Mouse (Mus musculus): ENCODE measurements around the gene Cox10. TPM values are rescaled to one million over a fixed set of nuclear protein-coding genes. Genes with fewer than 3 reads are reported as not detected.

The Cox10 gene
- total and polyA plus RNA-seq, 3 experiments = 23.4 to 60.3 (median 35.2) TPM

DNA sequence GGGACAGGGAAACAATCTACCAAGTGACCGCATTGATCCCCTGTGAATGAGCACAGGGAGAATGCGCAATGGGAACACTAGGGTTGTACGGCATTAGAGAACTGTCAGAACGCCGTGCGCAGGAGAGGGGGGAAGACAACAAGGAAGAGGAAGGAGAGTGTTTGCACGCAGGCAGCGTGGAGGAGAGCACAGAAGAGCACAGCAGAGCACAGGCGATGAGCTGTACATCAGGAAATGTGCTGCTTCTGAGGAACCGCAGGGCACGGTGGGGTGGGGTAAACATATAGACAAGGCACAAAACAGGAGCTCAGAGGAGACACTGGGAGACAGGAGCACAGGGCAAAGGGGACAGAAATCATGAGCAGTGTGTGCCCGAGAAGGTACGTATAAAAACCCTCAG, 31.8 kb downstream of the Cox10 start:
- Histone ChIP-seq H3K4me3 (replicated peaks in 1 of 3; ENCODE audit: low read depth in 2 of 3, low read length in 2 of 3, poor library complexity in 1 of 3) (no peak overlapping the region), H3K27ac (ENCODE audit: insufficient read depth, low read depth) (no peak overlapping the region), H3K9me3 (replicated peaks; ENCODE audit: low read length) (no peaks in the 10 kb centered on the region), H3K27me3 (replicated peaks) (no peaks in the 10 kb centered on the region), H3K4me1 (ENCODE audit: control insufficient read depth in 1 of 2, insufficient read depth in 2 of 2) (peaks cover 3 to 25% of the 10 kb centered on the region in 2 experiments; a peak in 3 of 4 replicates), H3K4me2 (ENCODE audit: insufficient read depth, low read depth, poor library complexity, severe bottlenecking) (no peak overlapping the region), H3K36me3 (replicated peaks in 1 of 2; ENCODE audit: control insufficient read depth in 1 of 2, insufficient read depth in 1 of 2, low read length in 1 of 2) (peaks cover 18 to 86% of the 10 kb centered on the region in 2 experiments), H3K79me2 (replicated peaks; ENCODE audit: control insufficient read depth, extremely low read depth, insufficient read depth, poor library complexity, severe bottlenecking) (no peaks in the 10 kb centered on the region), H3K9ac (ENCODE audit: insufficient read depth, low read depth) (no peak overlapping the region)
- no peak for DNase-seq (ENCODE audit: extremely low read depth)
- in situ Hi-C loops (cut with MboI; ENCODE audit: low pct_ligation_motif_present, low pct_unique_long_range_greater_than_20kb, low sequenced_read_pairs) (no loop called here), dilution Hi-C loops (cut with MboI; ENCODE audit: extremely low pct_ligation_motif_present, extremely low pct_unique_long_range_greater_than_20kb, low sequenced_read_pairs) (no loop called here)
- no peak for TF ChIP-seq JUND (conservative IDR thresholded peaks at IDR 0.05; ENCODE audit: low read depth, low read length)
- TF ChIP-seq ELF1 (IDR thresholded peaks at IDR 0.05; ENCODE audit: low read depth, low read length) = no peak
- TF ChIP-seq MAFK (IDR thresholded peaks at IDR 0.05; ENCODE audit: insufficient replicate concordance, low read length) = no peak
- no peak for TF ChIP-seq SMC3 (IDR thresholded peaks at IDR 0.05; ENCODE audit: low read depth, low read length)
- TF ChIP-seq USF2 (conservative IDR thresholded peaks at IDR 0.05; ENCODE audit: low read depth, low read length) = no peak
- TF ChIP-seq KAT2A (IDR thresholded peaks at IDR 0.05; ENCODE audit: insufficient replicate concordance, low read length) = no peak
- TF ChIP-seq NELFE (IDR thresholded peaks at IDR 0.05; ENCODE audit: low read depth, low read length) = no peak
- TF ChIP-seq RCOR1 (conservative IDR thresholded peaks at IDR 0.05; ENCODE audit: low read depth, low read length) = no peak
- TF ChIP-seq TCF12 (IDR thresholded peaks at IDR 0.05; ENCODE audit: low read depth, low read length) = no peak
- TF ChIP-seq RAD21 (IDR thresholded peaks at IDR 0.05; ENCODE audit: low read depth, low read length) = no peak
- TF ChIP-seq GABPA (IDR thresholded peaks at IDR 0.05; ENCODE audit: insufficient replicate concordance, low read depth, low read length) = no peak
- no peak for TF ChIP-seq UBTF (IDR thresholded peaks at IDR 0.05; ENCODE audit: low read depth, low read length)
- no peak for TF ChIP-seq ETS1 (conservative IDR thresholded peaks at IDR 0.05; ENCODE audit: low read depth, low read length)
- TF ChIP-seq CTCF (conservative IDR thresholded peaks at IDR 0.05 in 1 of 2, IDR thresholded peaks at IDR 0.05 in 1 of 2; ENCODE audit: low read depth in 2 of 2, low read length in 2 of 2) = no peak

- no peak for DNase-seq (ENCODE audit: extremely low read depth)
- Histone ChIP-seq H3K27me3 (replicated peaks) (no peaks in the 10 kb centered on the region), H3K36me3 (replicated peaks in 1 of 2; ENCODE audit: control insufficient read depth in 1 of 2, insufficient read depth in 1 of 2, low read length in 1 of 2) (peaks cover 17 to 82% of the 10 kb centered on the region in 2 experiments), H3K4me2 (ENCODE audit: insufficient read depth, low read depth, poor library complexity, severe bottlenecking) (no peak overlapping the region), H3K4me1 (ENCODE audit: control insufficient read depth in 1 of 2, insufficient read depth in 2 of 2) (peaks cover 3 to 17% of the 10 kb centered on the region in 2 experiments; a peak in 3 of 4 replicates), H3K79me2 (replicated peaks; ENCODE audit: control insufficient read depth, extremely low read depth, insufficient read depth, poor library complexity, severe bottlenecking) (no peaks in the 10 kb centered on the region), H3K4me3 (replicated peaks in 1 of 3; ENCODE audit: low read depth in 2 of 3, low read length in 2 of 3, poor library complexity in 1 of 3) (no peak overlapping the region), H3K9me3 (replicated peaks; ENCODE audit: low read length) (no peaks in the 10 kb centered on the region), H3K27ac (ENCODE audit: insufficient read depth, low read depth) (no peak overlapping the region), H3K9ac (ENCODE audit: insufficient read depth, low read depth) (no peak overlapping the region)
- no peak for TF ChIP-seq MAZ (IDR thresholded peaks at IDR 0.05; ENCODE audit: low read depth, low read length)
- TF ChIP-seq POLR2A (IDR thresholded peaks at IDR 0.05; ENCODE audit: low read depth, low read length) = no peak
- TF ChIP-seq ZMIZ1 (IDR thresholded peaks at IDR 0.05; ENCODE audit: low read depth, low read length) = no peak
- TF ChIP-seq CHD2 (IDR thresholded peaks at IDR 0.05; ENCODE audit: low read length) = no peak
- no peak for TF ChIP-seq MAFK (IDR thresholded peaks at IDR 0.05; ENCODE audit: insufficient replicate concordance, low read length)
- no peak for TF ChIP-seq SIN3A (IDR thresholded peaks at IDR 0.05; ENCODE audit: low read length)
- no peak for TF ChIP-seq MXI1 (IDR thresholded peaks at IDR 0.05; ENCODE audit: low read depth, low read length)
- no peak for TF ChIP-seq NELFE (IDR thresholded peaks at IDR 0.05; ENCODE audit: low read depth, low read length)
- no peak for TF ChIP-seq RCOR1 (conservative IDR thresholded peaks at IDR 0.05; ENCODE audit: low read depth, low read length)
- TF ChIP-seq SMC3 (IDR thresholded peaks at IDR 0.05; ENCODE audit: low read depth, low read length) = no peak
- TF ChIP-seq KAT2A (IDR thresholded peaks at IDR 0.05; ENCODE audit: insufficient replicate concordance, low read length) = no peak
- no peak for TF ChIP-seq E2F4 (IDR thresholded peaks at IDR 0.05; ENCODE audit: insufficient replicate concordance, low read depth, low read length)
- TF ChIP-seq EP300 (IDR thresholded peaks at IDR 0.05; ENCODE audit: low read length) = no peak
- in situ Hi-C loops (cut with MboI; ENCODE audit: low pct_ligation_motif_present, low pct_unique_long_range_greater_than_20kb, low sequenced_read_pairs) (no loop called here), dilution Hi-C loops (cut with MboI; ENCODE audit: extremely low pct_ligation_motif_present, extremely low pct_unique_long_range_greater_than_20kb, low sequenced_read_pairs) (no loop called here)
Measured at GRCm38 (mm10) chr11:64045041-64045440, 34.2 kb downstream of the Cox10 start.

Measured in CH12.LX (cell line).